Mouse (Mus musculus): ENCODE measurements around the gene Tor1aip1.

The Tor1aip1 gene

DNA sequence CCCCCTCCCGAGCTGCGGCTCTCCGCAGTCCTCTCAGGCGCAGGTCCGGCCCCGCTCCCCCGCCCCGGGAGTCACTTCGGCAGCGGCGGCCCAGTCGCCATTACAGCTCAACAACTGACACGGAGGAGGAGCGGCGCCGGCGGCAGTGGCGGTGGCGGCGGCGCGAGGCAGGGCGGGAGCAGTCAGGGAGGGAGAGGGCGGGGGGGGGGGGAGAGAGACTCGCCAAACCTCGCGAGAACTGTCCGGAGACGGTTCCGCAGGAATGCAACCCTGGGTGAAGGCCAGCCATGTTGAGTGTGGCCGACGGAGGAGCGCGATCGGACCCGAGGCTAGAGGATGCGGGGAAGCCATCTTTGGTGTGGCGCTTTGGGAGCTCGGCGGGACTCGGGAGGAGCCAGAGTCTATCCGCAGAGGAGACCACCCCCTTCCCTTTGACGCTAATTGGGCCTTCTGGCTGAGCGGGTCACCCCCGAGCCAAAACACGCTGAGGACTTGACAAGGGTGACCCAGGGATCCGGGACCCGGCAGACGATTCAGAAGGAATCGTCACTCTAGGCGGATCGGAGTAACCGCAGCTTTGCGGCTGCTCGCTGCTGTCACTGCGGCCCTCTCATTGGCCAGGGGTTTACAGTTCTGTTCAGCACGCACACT is 63.1 kb downstream of the Tor1aip1 start, which contains the start of gene Cep350:
Gene Cep350 (minus strand): TSS at position 188 of the 651 bp plus-strand sequence.
- in situ Hi-C loops (cut with MboI; ENCODE audit: unreplicated experiment in 2 of 2), result loop anchor here (5.0 to 10.0 kb wide), 2 partner anchors 62 to 64 kb away; partner anchors contain the start of genes Tor1aip1 (in 2 of the 2) and Tor1aip2 (in 2 of the 2)

DNA sequence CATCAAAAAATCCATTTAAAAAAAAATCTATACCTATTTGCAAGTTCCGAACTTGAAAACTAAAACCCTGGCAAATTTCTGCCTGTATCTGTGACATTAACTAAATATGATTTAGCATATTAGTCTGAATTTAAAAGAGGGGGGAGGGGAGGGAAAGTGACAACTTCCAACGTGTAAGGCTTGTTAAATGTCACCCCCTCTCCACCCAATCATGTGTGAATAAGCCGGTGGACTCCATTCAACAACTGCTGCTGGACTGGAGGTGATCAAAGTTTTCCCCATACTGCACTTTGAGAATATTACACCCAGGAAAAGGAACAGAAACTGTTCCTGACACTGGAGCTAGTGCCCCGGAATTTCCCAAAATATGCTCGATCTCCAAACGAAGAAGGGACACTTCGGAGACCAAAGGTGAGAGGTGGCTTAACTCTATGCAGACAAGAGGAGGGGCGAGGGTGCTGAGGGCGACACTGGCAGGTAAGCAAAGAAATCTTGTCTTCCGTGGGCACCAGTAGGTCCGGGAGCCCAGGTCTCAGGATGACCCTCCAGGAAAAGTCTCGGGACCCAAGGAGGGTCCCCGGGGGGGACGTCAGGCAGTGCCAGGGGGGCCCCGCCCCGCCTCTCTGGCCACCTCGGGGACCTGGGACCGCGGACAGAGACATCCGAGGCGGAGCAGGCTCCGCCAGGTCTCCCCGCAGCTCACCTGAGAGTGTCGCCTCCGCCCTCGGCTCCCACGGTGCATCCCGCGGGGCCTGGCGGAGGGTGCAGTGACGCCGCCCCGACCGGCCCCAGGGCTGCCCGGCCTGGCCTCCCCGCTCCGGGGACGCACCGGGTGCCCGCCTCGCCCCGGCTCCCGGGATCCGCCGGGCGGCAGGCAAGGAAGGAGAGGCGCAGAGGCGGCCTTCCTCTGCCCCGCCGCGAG is 63.9 kb downstream of the Tor1aip1 start:
- in situ Hi-C loops (cut with MboI; ENCODE audit: unreplicated experiment in 2 of 2), result loop anchor here (5.0 to 10.0 kb wide), 2 partner anchors 62 to 65 kb away; partner anchors contain the start of genes Tor1aip1 (in 2 of the 2) and Tor1aip2 (in 2 of the 2)

All from v-Abl transformed pro-B cells (cell line).